Mouse (Mus musculus): ENCODE measurements at regions not wholly inside any gene's neighbourhood (a gene's known extent, or its start where the extent isn't known, plus 50 kb on each side); places are given as distances from the start of the nearest gene placed in this dataset.
A peak's percentile ranks its signal among the peaks of the same experiment; 100 is the strongest.

DNA sequence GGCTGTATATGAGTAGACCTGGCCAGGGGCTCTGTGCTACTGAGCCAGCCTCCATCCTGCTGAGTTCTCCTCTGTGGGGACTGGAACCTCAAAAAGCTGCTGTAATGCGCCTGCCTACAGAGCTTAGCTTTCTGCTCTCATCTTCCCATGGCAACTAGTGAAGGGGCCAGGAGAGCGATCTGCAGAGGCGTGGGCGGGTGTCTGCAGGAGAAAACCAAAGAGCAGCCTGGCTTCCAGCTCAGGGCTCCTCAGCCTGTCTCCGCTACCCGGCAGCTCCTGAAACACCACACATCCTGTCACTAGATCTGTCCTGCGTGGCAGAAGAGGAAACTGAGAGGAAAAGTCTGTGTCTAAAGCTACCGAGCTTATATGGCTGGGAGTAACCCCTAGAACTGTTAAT is 384.9 kb upstream of the Myt1l start:
- Histone ChIP-seq H3K4me1 (ENCODE audit: control insufficient read depth, insufficient read depth, low read length) (peaks cover 23% of the 10 kb centered on the region), H3K4me3 (ENCODE audit: low read depth, low read length) (no peak overlapping the region), H3K9me3 (replicated peaks; ENCODE audit: control insufficient read depth, low read length, poor library complexity, severe bottlenecking) (no peaks in the 10 kb centered on the region), H3K27me3 (ENCODE audit: control insufficient read depth, insufficient read depth, low read depth, low read length) (no peaks in the 10 kb centered on the region), H3K36me3 (ENCODE audit: control insufficient read depth, insufficient read depth, low read length) (no peaks in the 10 kb centered on the region), H3K27ac (ENCODE audit: low read length) (no peak overlapping the region), H3K4me2 (ENCODE audit: low read length) (no peak overlapping the region), H3K9ac (ENCODE audit: low read depth, low read length) (no peak overlapping the region)
- no peak for ATAC-seq
- 52% methylated on average over 8 of the region's 8 CpGs for WGBS

GRCm38 (mm10) chr12:29160920-29161319 is 367.3 kb upstream of the Myt1l start:
- H3K4me3 ChIP-seq (ENCODE audit: low read depth, low read length): no peak overlapping the region
- 85% methylated on average over 1 of the region's 1 CpGs for WGBS
- no peaks in the 10 kb centered on the region for H3K9me3 ChIP-seq (replicated peaks; ENCODE audit: control insufficient read depth, low read length, poor library complexity, severe bottlenecking)
- ATAC-seq: no peak
- no peak overlapping the region for H3K27ac ChIP-seq (ENCODE audit: low read length)
- no peaks in the 10 kb centered on the region for H3K27me3 ChIP-seq (ENCODE audit: control insufficient read depth, insufficient read depth, low read depth, low read length)
- no peak overlapping the region for H3K4me2 ChIP-seq (ENCODE audit: low read length)
- no peaks in the 10 kb centered on the region for H3K36me3 ChIP-seq (ENCODE audit: control insufficient read depth, insufficient read depth, low read length)
- no peaks in the 10 kb centered on the region for H3K4me1 ChIP-seq (ENCODE audit: control insufficient read depth, insufficient read depth, low read length)
- H3K9ac ChIP-seq (ENCODE audit: low read depth, low read length): no peak overlapping the region

GRCm38 (mm10) chr12:29161546-29161945 is 366.6 kb upstream of the Myt1l start:
- no peak for ATAC-seq
- H3K27ac ChIP-seq (ENCODE audit: low read length): no peak overlapping the region
- no peak overlapping the region for H3K9ac ChIP-seq (ENCODE audit: low read depth, low read length)
- WGBS: 3% methylated on average over 2 of the region's 2 CpGs
- no peaks in the 10 kb centered on the region for H3K27me3 ChIP-seq (ENCODE audit: control insufficient read depth, insufficient read depth, low read depth, low read length)
- H3K4me3 ChIP-seq (ENCODE audit: low read depth, low read length): no peak overlapping the region
- H3K4me1 ChIP-seq (ENCODE audit: control insufficient read depth, insufficient read depth, low read length): no peaks in the 10 kb centered on the region
- no peak overlapping the region for H3K4me2 ChIP-seq (ENCODE audit: low read length)
- H3K36me3 ChIP-seq (ENCODE audit: control insufficient read depth, insufficient read depth, low read length): no peaks in the 10 kb centered on the region
- no peaks in the 10 kb centered on the region for H3K9me3 ChIP-seq (replicated peaks; ENCODE audit: control insufficient read depth, low read length, poor library complexity, severe bottlenecking)

DNA sequence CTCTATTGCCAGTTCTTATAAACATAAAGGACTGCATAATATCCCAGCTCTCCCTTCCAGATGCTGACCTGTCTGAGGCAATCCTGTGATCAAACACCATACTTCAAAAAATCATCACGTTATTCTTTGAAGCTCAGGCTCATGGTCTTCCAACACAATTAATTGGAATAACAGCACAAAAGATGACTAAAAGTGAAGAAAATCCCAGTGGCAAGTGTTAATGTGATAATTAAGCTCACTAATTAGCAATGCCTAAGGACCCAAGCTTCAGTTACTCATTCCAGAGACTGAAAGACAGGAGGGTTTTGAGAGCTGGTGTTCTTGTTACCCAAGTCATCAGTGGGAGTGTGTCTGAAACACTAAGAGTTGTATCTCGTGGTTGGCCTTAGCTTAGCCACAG is 363.5 kb upstream of the Myt1l start:
- H3K36me3 ChIP-seq (ENCODE audit: control insufficient read depth, insufficient read depth, low read length): no peaks in the 10 kb centered on the region
- 79% methylated on average over 2 of the region's 2 CpGs for WGBS
- H3K9ac ChIP-seq (ENCODE audit: low read depth, low read length): no peak overlapping the region
- H3K27ac ChIP-seq (ENCODE audit: low read length): no peak overlapping the region
- H3K27me3 ChIP-seq (ENCODE audit: control insufficient read depth, insufficient read depth, low read depth, low read length): no peaks in the 10 kb centered on the region
- no peaks in the 10 kb centered on the region for H3K4me1 ChIP-seq (ENCODE audit: control insufficient read depth, insufficient read depth, low read length)
- no peak for ATAC-seq
- no peaks in the 10 kb centered on the region for H3K9me3 ChIP-seq (replicated peaks; ENCODE audit: control insufficient read depth, low read length, poor library complexity, severe bottlenecking)
- H3K4me3 ChIP-seq (ENCODE audit: low read depth, low read length): no peak overlapping the region
- H3K4me2 ChIP-seq (ENCODE audit: low read length): no peak overlapping the region

- H3K27me3 ChIP-seq (ENCODE audit: control insufficient read depth, insufficient read depth, low read depth, low read length): no peaks in the 10 kb centered on the region
- no peak overlapping the region for H3K4me2 ChIP-seq (ENCODE audit: low read length)
- no peak overlapping the region for H3K9ac ChIP-seq (ENCODE audit: low read depth, low read length)
- no peaks in the 10 kb centered on the region for H3K4me1 ChIP-seq (ENCODE audit: control insufficient read depth, insufficient read depth, low read length)
- H3K27ac ChIP-seq (ENCODE audit: low read length): no peak overlapping the region
- no peaks in the 10 kb centered on the region for H3K36me3 ChIP-seq (ENCODE audit: control insufficient read depth, insufficient read depth, low read length)
- ATAC-seq: no peak
- H3K4me3 ChIP-seq (ENCODE audit: low read depth, low read length): no peak overlapping the region
- WGBS: 53% methylated on average over 2 of the region's 2 CpGs
- H3K9me3 ChIP-seq (replicated peaks; ENCODE audit: control insufficient read depth, low read length, poor library complexity, severe bottlenecking): no peaks in the 10 kb centered on the region
Observed at GRCm38 (mm10) chr12:29166316-29166715, 361.9 kb upstream of the Myt1l start.

- H3K9ac ChIP-seq (ENCODE audit: low read depth, low read length): no peak overlapping the region
- WGBS: 86% methylated on average over 6 of the region's 6 CpGs
Observed at GRCm38 (mm10) chr12:29167922-29168321, 360.3 kb upstream of the Myt1l start.

GRCm38 (mm10) chr12:29175698-29176440 is 352.3 kb upstream of the Myt1l start:
- H3K4me3 ChIP-seq (ENCODE audit: low read depth, low read length): no peak overlapping the region
- H3K4me2 ChIP-seq (ENCODE audit: low read length): no peak overlapping the region
- no peak overlapping the region for H3K9ac ChIP-seq (ENCODE audit: low read depth, low read length)
- peak overlapping the region; percentile 63 for H3K27ac ChIP-seq (ENCODE audit: low read length)
- no peak for ATAC-seq
- no peaks in the 10 kb centered on the region for H3K27me3 ChIP-seq (ENCODE audit: control insufficient read depth, insufficient read depth, low read depth, low read length)
- 71% methylated on average over 10 of the region's 10 CpGs for WGBS
- no peaks in the 10 kb centered on the region for H3K9me3 ChIP-seq (replicated peaks; ENCODE audit: control insufficient read depth, low read length, poor library complexity, severe bottlenecking)
- no peaks in the 10 kb centered on the region for H3K36me3 ChIP-seq (ENCODE audit: control insufficient read depth, insufficient read depth, low read length)
- H3K4me1 ChIP-seq (ENCODE audit: control insufficient read depth, insufficient read depth, low read length): peaks cover 7% of the 10 kb centered on the region; the same call in 1 of the 2 replicates

More at GRCm38 (mm10) chr12:29167922-29168321, 360.3 kb upstream of the Myt1l start:
- no peaks in the 10 kb centered on the region for H3K36me3 ChIP-seq (ENCODE audit: control insufficient read depth, insufficient read depth, low read length)
- no peak overlapping the region for H3K4me3 ChIP-seq (ENCODE audit: low read depth, low read length)
- H3K4me1 ChIP-seq (ENCODE audit: control insufficient read depth, insufficient read depth, low read length): no peaks in the 10 kb centered on the region
- no peak for ATAC-seq
- H3K9me3 ChIP-seq (replicated peaks; ENCODE audit: control insufficient read depth, low read length, poor library complexity, severe bottlenecking): no peaks in the 10 kb centered on the region
- H3K27ac ChIP-seq (ENCODE audit: low read length): no peak overlapping the region
- no peak overlapping the region for H3K4me2 ChIP-seq (ENCODE audit: low read length)
- no peaks in the 10 kb centered on the region for H3K27me3 ChIP-seq (ENCODE audit: control insufficient read depth, insufficient read depth, low read depth, low read length)

- no peak for ATAC-seq
- H3K4me1 ChIP-seq (ENCODE audit: control insufficient read depth, insufficient read depth, low read length): peaks cover 7% of the 10 kb centered on the region; the same call in 1 of the 2 replicates
- no peak overlapping the region for H3K4me2 ChIP-seq (ENCODE audit: low read length)
- no peaks in the 10 kb centered on the region for H3K36me3 ChIP-seq (ENCODE audit: control insufficient read depth, insufficient read depth, low read length)
- no peak overlapping the region for H3K27ac ChIP-seq (ENCODE audit: low read length)
- H3K9me3 ChIP-seq (replicated peaks; ENCODE audit: control insufficient read depth, low read length, poor library complexity, severe bottlenecking): no peaks in the 10 kb centered on the region
- H3K4me3 ChIP-seq (ENCODE audit: low read depth, low read length): no peak overlapping the region
- WGBS: 94% methylated on average over 12 of the region's 12 CpGs
- H3K27me3 ChIP-seq (ENCODE audit: control insufficient read depth, insufficient read depth, low read depth, low read length): no peaks in the 10 kb centered on the region
- no peak overlapping the region for H3K9ac ChIP-seq (ENCODE audit: low read depth, low read length)
Observed at GRCm38 (mm10) chr12:29177145-29177544, 351.0 kb upstream of the Myt1l start.

DNA sequence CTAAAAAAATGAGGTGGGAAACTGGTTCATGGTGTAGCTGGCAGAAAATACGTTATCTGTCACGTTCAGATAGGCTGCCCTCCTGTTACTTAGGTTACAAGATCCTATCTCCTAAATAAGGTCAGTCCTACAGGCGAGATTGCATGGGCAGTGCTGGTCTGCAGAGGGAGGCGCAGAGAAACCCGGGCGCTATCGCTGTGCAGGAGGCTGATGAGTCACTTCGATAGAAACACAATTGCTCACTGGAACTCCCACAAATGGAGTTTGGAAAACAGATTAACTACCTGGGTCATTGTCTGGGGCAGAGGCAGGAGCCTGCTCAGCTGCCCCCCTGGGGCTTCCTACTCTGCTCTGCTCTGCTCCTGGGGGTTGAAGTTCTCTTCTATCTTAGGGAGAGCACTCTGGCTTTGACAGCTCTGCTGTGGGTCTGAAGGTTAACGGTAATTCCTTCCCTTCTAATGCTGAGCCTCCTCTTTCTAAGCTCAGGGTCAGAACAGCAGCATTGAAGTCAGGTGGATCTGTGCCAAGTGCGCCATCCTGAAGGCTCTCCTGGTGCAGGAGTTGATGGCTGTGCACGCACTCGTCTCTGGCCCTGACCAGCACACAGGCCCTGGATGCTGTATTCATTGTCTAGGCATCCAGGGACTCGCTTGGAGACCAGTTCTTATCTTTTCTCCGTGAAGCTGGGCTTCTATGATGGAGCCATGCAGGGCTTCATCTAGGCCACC is 349.9 kb upstream of the Myt1l start:
- 67% methylated on average over 14 of the region's 14 CpGs for WGBS
- Histone ChIP-seq H3K27me3 (ENCODE audit: control insufficient read depth, insufficient read depth, low read depth, low read length) (no peaks in the 10 kb centered on the region), H3K36me3 (ENCODE audit: control insufficient read depth, insufficient read depth, low read length) (no peaks in the 10 kb centered on the region), H3K27ac (ENCODE audit: low read length) (no peak overlapping the region), H3K9me3 (replicated peaks; ENCODE audit: control insufficient read depth, low read length, poor library complexity, severe bottlenecking) (no peaks in the 10 kb centered on the region), H3K9ac (ENCODE audit: low read depth, low read length) (no peak overlapping the region), H3K4me1 (ENCODE audit: control insufficient read depth, insufficient read depth, low read length) (peaks cover 7% of the 10 kb centered on the region; the same call in 1 of the 2 replicates), H3K4me3 (ENCODE audit: low read depth, low read length) (no peak overlapping the region), H3K4me2 (ENCODE audit: low read length) (no peak overlapping the region)
- no peak for ATAC-seq

Data from midbrain, embryonic 16.5 days (tissue).